Mouse (Mus musculus) liver, embryonic 13.5 days (tissue): ENCODE measurements at regions not wholly inside any gene's neighbourhood (a gene's known extent, or its start where the extent isn't known, plus 50 kb on each side); places are given as distances from the start of the nearest gene placed in this dataset.

Experiments
- ATAC-seq: fragments of 200-750 bp; cut with Nextera tagmentation; 2 replicates; pipeline ENCODE4 v1.8.0; 2017; ENCODE audit warnings: low read depth, mild to moderate bottlenecking, moderate number of reproducible peaks, moderate library complexity
- DNase-seq: peaks from one replicate; pipeline ENCODE4 v3.0.0; 2022
- H3K27ac ChIP-seq: fragments of 300-500 bp; sonication (generic); 2 replicates; pipeline ENCODE4 v1.5.1; 2015; ENCODE audit warnings: moderate library complexity, mild to moderate bottlenecking, inconsistent platforms
- H3K27me3 ChIP-seq: fragments of 300-500 bp; sonication (generic); 2 replicates; pipeline ENCODE4 v1.6.1; 2015; ENCODE audit warnings: mild to moderate bottlenecking, inconsistent platforms
- H3K36me3 ChIP-seq: fragments of 300-500 bp; sonication (generic); 2 replicates; pipeline ENCODE4 v1.6.1; 2015; ENCODE audit warnings: mild to moderate bottlenecking, inconsistent platforms
- H3K4me1 ChIP-seq: fragments of 300-500 bp; sonication (generic); replicated peaks from 2 replicates; pipeline ENCODE4 v1.6.1; 2015; ENCODE audit warnings: inconsistent platforms
- H3K4me2 ChIP-seq: fragments of 300-500 bp; sonication (generic); 2 replicates; pipeline ENCODE4 v1.6.1; 2015; ENCODE audit warnings: inconsistent platforms, mild to moderate bottlenecking, moderate library complexity
- H3K4me3 ChIP-seq: fragments of 300-500 bp; sonication (generic); replicated peaks from 2 replicates; pipeline ENCODE4 v1.5.1; 2015; ENCODE audit warnings: mild to moderate bottlenecking, inconsistent platforms
- H3K9ac ChIP-seq: fragments of 300-500 bp; sonication (generic); 2 replicates; pipeline ENCODE4 v1.6.1; 2015; ENCODE audit warnings: mild to moderate bottlenecking, inconsistent platforms
- H3K9me3 ChIP-seq: fragments of 300-500 bp; sonication (generic); replicated peaks from 2 replicates; pipeline ENCODE4 v1.6.1; 2016; ENCODE audit warnings: inconsistent platforms
- WGBS: fragments of 180-500 bp; shearing (Covaris S2); methylation state at CpG from one replicate; pipeline ENCODE4 v1.1.7; 2015; ENCODE audit not compliant: insufficient replicate concordance; 5-methylcytosine and 5-hydroxymethylcytosine counted together

DNA sequence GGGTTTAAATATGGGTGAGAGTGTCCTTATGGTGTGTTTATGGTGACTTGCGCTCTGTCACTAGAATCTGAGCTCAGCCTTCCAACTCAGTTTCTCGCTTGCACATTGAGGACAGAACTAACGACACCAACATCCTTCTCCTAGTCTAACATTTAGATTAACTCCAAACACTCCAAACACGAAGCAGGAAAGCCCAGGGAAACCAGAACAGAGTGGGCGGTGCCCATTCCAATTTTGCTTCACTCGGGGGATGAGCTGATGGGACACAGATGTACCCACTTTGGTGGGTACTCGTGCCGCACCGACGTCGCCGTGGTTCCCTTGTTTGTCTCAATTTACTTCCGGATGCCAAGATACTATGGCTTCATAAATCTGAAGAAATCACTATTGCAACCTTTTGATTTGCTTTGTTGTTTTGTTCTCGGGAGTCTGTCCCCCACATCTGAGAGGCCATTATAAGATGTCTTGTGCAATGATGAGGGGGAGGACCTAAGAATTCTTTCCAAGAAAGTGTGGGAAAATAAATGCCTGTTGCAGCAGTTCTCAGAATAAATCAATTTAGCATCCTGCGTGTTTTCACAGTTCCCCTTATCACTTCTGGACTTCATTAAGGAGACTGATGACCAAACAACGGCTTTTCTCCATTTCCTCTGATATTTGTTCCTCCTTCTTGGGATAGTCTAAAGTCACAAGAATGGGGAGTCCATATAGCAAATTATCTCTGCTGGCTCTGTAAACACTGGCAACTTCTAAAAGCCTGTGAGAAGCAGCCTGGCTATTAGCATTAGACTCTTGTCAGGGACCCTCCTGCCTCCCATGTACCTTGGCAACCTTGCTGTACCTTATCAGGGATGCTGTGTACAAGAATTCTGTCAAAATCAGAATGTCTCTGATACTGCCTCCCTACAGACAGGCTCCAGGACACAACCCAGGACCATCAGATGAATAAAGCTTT lies 96.2 kb upstream of the Klf9 start:
- Histone ChIP-seq H3K4me1 (0 out of 2 replicates have a peak, but pooled peaks cover 4% of the 10 kb centered on the region), H3K9ac (no peak overlapping the region), H3K27me3 (no peaks in the 10 kb centered on the region), H3K27ac (no peak overlapping the region), H3K4me3 (no peak overlapping the region), H3K9me3 (no peaks in the 10 kb centered on the region), H3K4me2 (no peak overlapping the region), H3K36me3 (no peaks in the 10 kb centered on the region)
- DNase-seq = no peak
- ATAC-seq = no peak
- WGBS = 65% methylated on average over 16 of the region's 16 CpGs

DNA sequence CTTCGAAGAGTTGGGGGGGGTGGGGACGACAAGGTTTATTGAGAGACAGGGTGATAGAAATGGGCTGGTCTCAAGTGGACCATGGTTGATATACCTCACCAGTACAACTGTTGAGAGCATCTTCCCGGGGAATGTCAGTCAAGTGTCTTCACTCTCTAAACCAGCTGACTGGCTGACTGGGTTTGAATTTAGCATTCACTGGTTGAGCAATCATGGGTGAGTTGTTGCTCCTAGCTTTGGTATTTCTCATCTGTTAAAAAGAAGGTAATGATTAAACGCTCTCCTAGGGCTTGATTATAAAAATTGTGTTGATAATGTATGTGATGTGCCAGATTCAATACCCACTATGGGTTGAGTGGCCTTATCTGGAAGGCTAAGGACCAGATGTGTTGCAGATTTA lies 89.6 kb upstream of the Klf9 start:
- ATAC-seq = no peak
- no peak overlapping the region for H3K9ac ChIP-seq
- H3K4me1 ChIP-seq = no peaks in the 10 kb centered on the region
- no peaks in the 10 kb centered on the region for H3K9me3 ChIP-seq
- no peaks in the 10 kb centered on the region for H3K36me3 ChIP-seq
- no peak overlapping the region for H3K4me3 ChIP-seq
- H3K27ac ChIP-seq = no peak overlapping the region
- 56% methylated on average over 4 of the region's 4 CpGs for WGBS
- no peak for DNase-seq
- H3K4me2 ChIP-seq = no peak overlapping the region
- H3K27me3 ChIP-seq = no peaks in the 10 kb centered on the region

- Histone ChIP-seq H3K9ac (no peak overlapping the region), H3K4me3 (no peak overlapping the region), H3K27me3 (no peaks in the 10 kb centered on the region), H3K9me3 (no peaks in the 10 kb centered on the region), H3K27ac (no peak overlapping the region), H3K4me2 (no peak overlapping the region), H3K4me1 (peaks cover 10% of the 10 kb centered on the region), H3K36me3 (no peaks in the 10 kb centered on the region)
- no peak for ATAC-seq
- WGBS = 58% methylated on average over 4 of the region's 4 CpGs
- no peak for DNase-seq
Measured at GRCm38 (mm10) chr19:23054440-23054839, 86.6 kb upstream of the Klf9 start.

GRCm38 (mm10) chr19:23055916-23056805 lies 84.9 kb upstream of the Klf9 start:
- no peak overlapping the region for H3K9ac ChIP-seq
- H3K27me3 ChIP-seq = no peaks in the 10 kb centered on the region
- no peaks in the 10 kb centered on the region for H3K9me3 ChIP-seq
- WGBS = 70% methylated on average over 5 of the region's 5 CpGs
- H3K27ac ChIP-seq = no peak overlapping the region
- no peak overlapping the region for H3K4me3 ChIP-seq
- DNase-seq (no peak), ATAC-seq (no peak)
- no peaks in the 10 kb centered on the region for H3K36me3 ChIP-seq
- peak overlapping the region; percentile 59; the same call in 1 of the 2 replicates for H3K4me2 ChIP-seq
- H3K4me1 ChIP-seq = peaks cover 10% of the 10 kb centered on the region

GRCm38 (mm10) chr19:23056851-23057707 lies 83.9 kb upstream of the Klf9 start:
- peak overlapping the region; percentile 27; the same call in 1 of the 2 replicates for H3K9ac ChIP-seq
- H3K27ac ChIP-seq = no peak overlapping the region
- H3K36me3 ChIP-seq = no peaks in the 10 kb centered on the region
- no peaks in the 10 kb centered on the region for H3K9me3 ChIP-seq
- peak overlapping the region; percentile 59 for H3K4me2 ChIP-seq
- no peaks in the 10 kb centered on the region for H3K27me3 ChIP-seq
- WGBS = 2% methylated on average over 32 of the region's 32 CpGs
- peak overlapping the region; percentile 31 for H3K4me3 ChIP-seq
- DNase-seq = no peak
- ATAC-seq = peak; percentile 53; the same call in 1 of the 2 replicates
- H3K4me1 ChIP-seq = peaks cover 10% of the 10 kb centered on the region

DNA sequence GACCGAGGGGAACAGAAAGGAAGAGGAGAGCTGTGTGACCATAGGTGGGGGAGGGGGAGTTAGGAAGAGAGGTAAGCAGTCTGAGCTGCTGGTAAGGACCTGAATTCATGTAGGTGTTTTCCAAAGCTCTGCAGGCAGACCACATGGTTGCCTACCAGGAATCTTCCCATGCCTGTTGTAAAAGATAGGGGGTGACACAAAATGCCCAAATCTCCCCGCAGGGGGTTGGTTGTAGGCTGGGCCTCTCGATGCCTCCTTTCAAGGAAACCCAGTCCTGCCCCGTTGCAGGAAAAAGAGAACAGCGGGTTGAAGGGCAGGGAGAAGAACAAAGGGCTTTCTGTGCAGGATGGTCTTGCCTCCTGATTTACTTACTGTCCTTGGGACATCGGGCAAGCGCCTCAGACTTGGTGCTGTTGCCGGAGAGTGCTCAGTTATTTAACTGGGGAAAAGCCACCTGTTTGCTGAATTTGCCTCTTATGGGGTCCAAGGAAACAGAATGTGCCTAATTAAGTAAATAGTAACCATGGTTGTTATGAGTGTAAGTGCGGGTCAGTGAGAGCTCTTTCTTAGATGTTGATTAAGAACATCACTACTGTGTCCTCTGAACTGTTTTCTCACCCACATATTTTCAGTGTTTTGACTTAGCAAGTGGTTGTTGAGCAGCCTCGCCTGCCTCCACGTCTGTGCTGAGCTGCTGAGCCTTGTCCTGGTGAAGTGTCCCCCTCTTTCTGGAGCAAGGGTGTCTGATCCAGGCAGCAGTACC lies 83.1 kb upstream of the Klf9 start:
- WGBS = 32% methylated on average over 11 of the region's 11 CpGs
- DNase-seq = no peak
- H3K36me3 ChIP-seq = no peaks in the 10 kb centered on the region
- H3K4me3 ChIP-seq = peak overlapping the region; percentile 31
- 0 out of 2 replicates have a peak, but pooled peaks have one; percentile 34 for ATAC-seq
- peak overlapping the region; percentile 59 for H3K4me2 ChIP-seq
- H3K9ac ChIP-seq = no peak overlapping the region
- peaks cover 10% of the 10 kb centered on the region for H3K4me1 ChIP-seq
- no peaks in the 10 kb centered on the region for H3K27me3 ChIP-seq
- H3K27ac ChIP-seq = no peak overlapping the region
- no peaks in the 10 kb centered on the region for H3K9me3 ChIP-seq

GRCm38 (mm10) chr19:23058502-23058900 lies 82.5 kb upstream of the Klf9 start:
- DNase-seq = no peak
- Histone ChIP-seq H3K27me3 (no peaks in the 10 kb centered on the region), H3K4me2 (no peak overlapping the region), H3K4me3 (no peak overlapping the region), H3K9me3 (no peaks in the 10 kb centered on the region), H3K27ac (no peak overlapping the region), H3K9ac (no peak overlapping the region), H3K36me3 (no peaks in the 10 kb centered on the region), H3K4me1 (peaks cover 10% of the 10 kb centered on the region)
- no peak for ATAC-seq
- WGBS = 55% methylated on average over 4 of the region's 4 CpGs

DNA sequence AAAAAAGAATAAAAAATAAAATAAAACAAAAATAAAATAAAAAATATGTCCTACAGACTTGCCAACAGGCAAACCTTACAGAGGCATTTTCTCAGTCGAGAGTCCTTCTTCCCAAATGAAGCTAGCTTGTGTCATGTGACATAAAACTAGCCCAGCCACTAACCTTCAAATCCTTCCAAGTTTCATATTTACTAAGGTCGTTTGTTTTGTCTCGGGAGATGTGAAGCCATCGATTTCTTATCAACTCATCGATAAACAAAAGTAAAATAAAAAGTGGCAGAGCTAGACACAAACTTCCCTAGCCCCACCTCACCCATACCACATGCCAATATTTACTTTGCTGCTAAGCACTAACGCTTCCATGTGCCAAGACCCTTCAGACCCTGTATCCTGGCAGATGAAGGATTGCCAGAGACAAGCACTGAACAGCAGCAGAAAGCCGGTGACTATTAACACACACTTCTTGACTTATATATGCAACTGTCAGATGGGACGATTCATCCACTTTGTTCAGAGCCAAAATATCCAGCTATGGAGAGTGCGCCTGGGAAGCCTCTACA lies 79.9 kb upstream of the Klf9 start:
- H3K27ac ChIP-seq = no peak overlapping the region
- ATAC-seq = no peak
- no peak overlapping the region for H3K4me2 ChIP-seq
- peaks cover 10% of the 10 kb centered on the region for H3K4me1 ChIP-seq
- no peaks in the 10 kb centered on the region for H3K36me3 ChIP-seq
- no peak overlapping the region for H3K9ac ChIP-seq
- H3K4me3 ChIP-seq = no peak overlapping the region
- no peaks in the 10 kb centered on the region for H3K27me3 ChIP-seq
- DNase-seq = no peak
- 60% methylated on average over 9 of the region's 9 CpGs for WGBS
- no peaks in the 10 kb centered on the region for H3K9me3 ChIP-seq

GRCm38 (mm10) chr19:23061906-23062305 lies 79.1 kb upstream of the Klf9 start:
- no peaks in the 10 kb centered on the region for H3K36me3 ChIP-seq

GRCm38 (mm10) chr19:23062851-23063250 lies 78.2 kb upstream of the Klf9 start:
- Histone ChIP-seq H3K27ac (no peak overlapping the region), H3K4me3 (no peak overlapping the region), H3K36me3 (no peaks in the 10 kb centered on the region), H3K4me2 (no peak overlapping the region), H3K27me3 (no peaks in the 10 kb centered on the region), H3K9me3 (no peaks in the 10 kb centered on the region), H3K4me1 (peaks cover 4% of the 10 kb centered on the region), H3K9ac (no peak overlapping the region)
- no peak for ATAC-seq
- DNase-seq = no peak
- 56% methylated on average over 5 of the region's 5 CpGs for WGBS

More at GRCm38 (mm10) chr19:23061906-23062305, 79.1 kb upstream of the Klf9 start:
- H3K27ac ChIP-seq = no peak overlapping the region
- no peaks in the 10 kb centered on the region for H3K9me3 ChIP-seq
- DNase-seq (no peak), ATAC-seq (no peak)
- no peak overlapping the region for H3K9ac ChIP-seq
- H3K4me1 ChIP-seq = peaks cover 10% of the 10 kb centered on the region
- 62% methylated on average over 2 of the region's 2 CpGs for WGBS
- H3K27me3 ChIP-seq = no peaks in the 10 kb centered on the region
- H3K4me3 ChIP-seq = no peak overlapping the region
- no peak overlapping the region for H3K4me2 ChIP-seq
